Mouse (Mus musculus): ENCODE measurements at regions not wholly inside any gene's neighbourhood (a gene's known extent, or its start where the extent isn't known, plus 50 kb on each side); places are given as distances from the start of the nearest gene placed in this dataset.
A peak's percentile ranks its signal among the peaks of the same experiment; 100 is the strongest.

- no peak for ATAC-seq (replicated peaks; ENCODE audit: low FRiP score, low TSS enrichment, poor library complexity, severe bottlenecking)
Measured at GRCm38 (mm10) chr15:6071873-6072272, 227.7 kb upstream of the Dab2 start.

DNA sequence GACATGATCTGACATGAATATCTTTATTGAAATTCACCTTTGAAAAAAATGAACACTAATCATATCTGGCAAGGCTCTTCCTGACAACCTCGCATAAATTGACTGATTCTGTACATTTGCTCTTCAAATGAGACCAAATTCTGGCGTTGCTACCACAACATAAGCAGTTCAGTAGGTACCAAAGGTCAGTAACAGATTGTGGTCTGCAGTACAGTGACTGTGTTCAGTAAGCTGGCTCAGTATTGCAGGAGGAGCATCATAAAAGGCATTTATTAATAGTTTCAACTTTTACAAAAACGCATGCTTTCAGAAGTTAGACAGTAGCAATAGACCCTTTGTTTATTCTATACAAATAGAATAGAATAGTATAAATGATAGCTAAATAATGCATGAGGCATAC, 226.7 kb upstream of the Dab2 start:
- no peak for ATAC-seq (replicated peaks; ENCODE audit: low FRiP score, low TSS enrichment, poor library complexity, severe bottlenecking)

GRCm38 (mm10) chr15:6080714-6081635, 218.6 kb upstream of the Dab2 start:
- peak; percentile 94 for ATAC-seq (replicated peaks; ENCODE audit: low FRiP score, low TSS enrichment, poor library complexity, severe bottlenecking)

GRCm38 (mm10) chr15:6087208-6087607, 212.4 kb upstream of the Dab2 start:
- no peak for ATAC-seq (replicated peaks; ENCODE audit: low FRiP score, low TSS enrichment, poor library complexity, severe bottlenecking)

DNA sequence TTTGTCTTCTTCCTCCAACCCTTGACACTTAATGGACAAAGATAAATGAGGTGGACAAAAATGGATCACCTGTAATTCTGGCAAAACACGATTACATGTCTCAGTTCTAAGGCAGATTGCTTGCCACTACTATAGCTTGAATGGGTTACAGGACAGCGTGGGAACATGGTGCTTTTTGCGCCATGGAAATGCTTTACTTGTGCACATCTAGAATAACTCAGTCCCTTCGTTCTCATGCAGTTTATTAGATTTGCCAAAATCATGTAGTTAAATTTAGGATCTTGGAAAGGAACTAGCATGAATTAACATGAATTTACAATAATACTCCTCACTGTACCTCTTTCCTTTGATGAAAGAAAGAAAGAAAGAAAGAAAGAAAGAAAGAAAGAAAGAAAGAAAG, 211.1 kb upstream of the Dab2 start:
- no peak for ATAC-seq (replicated peaks; ENCODE audit: low FRiP score, low TSS enrichment, poor library complexity, severe bottlenecking)

DNA sequence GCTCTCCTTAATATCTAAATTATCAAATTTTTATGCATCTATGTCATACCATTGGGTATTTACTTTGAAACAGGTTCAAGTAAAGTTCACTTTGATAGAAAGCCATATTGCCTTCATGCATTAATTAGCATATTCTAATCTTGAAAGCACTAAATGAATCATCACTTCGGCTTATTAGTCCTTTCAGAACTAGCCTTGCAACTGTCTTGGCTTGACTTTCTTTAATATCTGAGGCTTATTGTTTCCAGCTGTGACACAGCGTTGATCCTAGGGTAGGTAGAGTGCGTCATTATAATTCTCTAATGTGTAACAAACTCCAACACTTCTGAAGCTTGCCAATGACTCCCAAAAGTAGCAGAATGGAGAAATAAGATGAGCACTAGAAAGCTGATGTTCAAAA, 169.9 kb upstream of the Dab2 start:
- ATAC-seq (replicated peaks; ENCODE audit: low FRiP score, low TSS enrichment, poor library complexity, severe bottlenecking): no peak

- ATAC-seq (replicated peaks; ENCODE audit: low FRiP score, low TSS enrichment, poor library complexity, severe bottlenecking): no peak
Measured at GRCm38 (mm10) chr15:6132216-6132615, 167.4 kb upstream of the Dab2 start.

DNA sequence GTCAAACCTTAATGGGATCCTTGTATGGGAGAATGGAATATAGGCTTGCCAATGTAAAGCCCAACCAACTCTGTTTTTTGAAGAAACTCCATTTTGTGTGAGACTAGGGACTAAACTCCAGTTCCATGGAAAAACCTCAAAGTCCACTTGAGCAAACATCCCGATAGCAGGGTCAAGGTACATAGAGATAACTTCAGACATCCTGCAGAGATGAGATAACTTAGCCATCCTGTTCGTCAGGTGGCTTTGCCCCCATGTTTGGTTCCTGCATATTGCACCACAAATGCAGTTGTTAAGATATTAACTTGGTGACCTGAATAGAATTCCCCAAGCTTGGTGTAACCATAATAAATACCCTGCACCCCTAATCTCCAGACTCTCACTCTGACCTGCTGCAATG, 154.5 kb upstream of the Dab2 start:
- no peak for ATAC-seq (replicated peaks; ENCODE audit: low FRiP score, low TSS enrichment, poor library complexity, severe bottlenecking)

DNA sequence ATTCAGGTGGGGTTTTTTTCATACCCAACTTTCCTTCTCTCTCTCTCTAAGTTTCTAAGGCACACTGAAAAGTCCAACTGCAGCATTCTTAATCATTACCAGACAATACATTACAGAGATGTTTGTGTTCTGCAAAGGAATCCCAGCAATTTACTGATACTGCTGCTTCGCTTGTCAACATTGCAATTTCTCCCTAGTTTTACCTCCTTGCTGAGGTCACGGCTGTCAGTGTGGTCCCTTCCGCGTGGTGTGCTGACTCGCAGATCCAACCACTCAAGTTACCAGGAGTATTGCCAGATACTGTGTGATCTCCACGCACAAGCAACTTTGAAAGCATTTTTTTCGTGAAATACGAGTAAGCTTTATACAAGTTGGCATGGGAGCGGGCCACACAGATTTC, 144.9 kb upstream of the Dab2 start:
- no peak for ATAC-seq (replicated peaks; ENCODE audit: low FRiP score, low TSS enrichment, poor library complexity, severe bottlenecking)

- ATAC-seq (replicated peaks; ENCODE audit: low FRiP score, low TSS enrichment, poor library complexity, severe bottlenecking): no peak
Measured at GRCm38 (mm10) chr15:6180261-6180660, 119.3 kb upstream of the Dab2 start.

DNA sequence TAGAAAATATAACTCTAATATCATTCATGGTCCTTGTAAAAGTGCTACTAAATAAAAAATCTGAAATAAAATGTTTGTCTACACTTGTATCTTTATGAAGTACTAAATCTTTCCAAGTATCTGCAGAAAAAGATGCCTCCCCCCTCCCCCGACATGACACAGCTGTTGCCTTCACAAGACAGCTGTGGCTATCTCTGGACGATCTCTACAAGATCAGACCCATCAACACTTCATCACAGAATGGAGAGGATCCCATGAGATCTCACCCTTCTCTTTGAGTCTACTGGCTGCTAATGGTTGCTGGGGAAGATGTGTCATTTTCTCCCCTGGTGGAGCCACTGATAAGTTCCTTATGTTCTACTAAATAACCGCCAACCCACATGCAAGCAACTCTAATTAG, 116.0 kb upstream of the Dab2 start:
- ATAC-seq (replicated peaks; ENCODE audit: low FRiP score, low TSS enrichment, poor library complexity, severe bottlenecking): no peak

DNA sequence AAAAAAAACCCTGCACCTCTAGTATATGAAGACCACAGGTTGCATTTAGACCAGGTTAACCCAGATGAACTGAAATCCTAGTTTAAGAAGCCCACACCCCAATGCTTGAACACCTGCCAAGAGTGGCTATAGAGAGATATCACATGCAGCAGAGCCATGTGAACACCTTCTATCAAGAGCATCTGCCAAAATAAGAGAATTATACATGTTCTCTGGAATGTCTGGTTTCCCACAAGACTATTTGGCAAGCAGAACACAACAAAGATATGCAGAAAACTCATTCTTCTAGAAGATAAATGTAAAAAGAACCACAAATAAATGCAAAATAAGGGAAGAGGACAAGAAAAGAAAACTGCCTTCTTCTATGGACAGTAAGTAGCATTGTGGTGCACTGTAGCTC, 107.7 kb upstream of the Dab2 start:
- ATAC-seq (replicated peaks; ENCODE audit: low FRiP score, low TSS enrichment, poor library complexity, severe bottlenecking): no peak

GRCm38 (mm10) chr15:6207239-6207638, 92.3 kb upstream of the Dab2 start:
- no peak for ATAC-seq (replicated peaks; ENCODE audit: low FRiP score, low TSS enrichment, poor library complexity, severe bottlenecking)

DNA sequence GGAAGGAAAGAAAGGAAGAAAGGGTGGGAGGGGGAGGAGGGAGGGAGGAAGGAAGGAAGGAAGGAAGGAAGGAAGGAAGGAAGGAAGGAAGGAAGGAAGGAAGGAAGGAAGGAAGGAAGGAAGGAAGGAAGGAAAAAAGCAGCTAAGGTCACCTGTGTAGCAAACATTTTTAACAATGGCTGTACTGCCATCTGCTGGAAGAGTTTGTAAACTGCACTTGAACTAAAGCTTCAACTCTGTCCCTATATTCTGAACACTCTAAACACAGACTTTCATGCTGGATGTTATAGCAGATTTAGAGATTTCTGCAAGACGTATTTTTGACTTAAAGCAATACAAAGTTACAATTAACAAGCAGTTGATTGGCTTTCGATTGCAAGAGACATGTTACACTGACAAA, 90.3 kb upstream of the Dab2 start:
- ATAC-seq (replicated peaks; ENCODE audit: low FRiP score, low TSS enrichment, poor library complexity, severe bottlenecking): peak; percentile 80

- no peak for ATAC-seq (replicated peaks; ENCODE audit: low FRiP score, low TSS enrichment, poor library complexity, severe bottlenecking)
Measured at GRCm38 (mm10) chr15:6218087-6218486, 81.5 kb upstream of the Dab2 start.

DNA sequence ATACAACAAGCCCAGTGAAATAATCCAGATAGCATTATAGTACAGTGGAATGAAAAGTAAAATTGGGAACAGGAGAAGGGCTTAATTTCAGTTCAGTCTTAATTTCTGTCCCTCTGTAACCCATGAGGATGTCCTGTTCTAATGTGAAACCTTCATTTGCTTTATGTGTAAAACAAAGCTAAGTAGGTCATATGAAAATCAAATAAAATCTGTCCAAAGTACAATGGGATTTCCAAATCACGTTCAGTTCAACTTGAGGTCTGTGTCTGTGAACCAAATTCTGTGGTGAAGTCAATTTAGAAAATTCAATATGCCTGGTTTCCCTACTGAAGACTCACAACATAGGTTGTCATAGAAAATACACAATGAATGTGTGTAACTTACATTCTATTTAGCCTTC, 74.4 kb upstream of the Dab2 start:
- ATAC-seq (replicated peaks; ENCODE audit: low FRiP score, low TSS enrichment, poor library complexity, severe bottlenecking): no peak

DNA sequence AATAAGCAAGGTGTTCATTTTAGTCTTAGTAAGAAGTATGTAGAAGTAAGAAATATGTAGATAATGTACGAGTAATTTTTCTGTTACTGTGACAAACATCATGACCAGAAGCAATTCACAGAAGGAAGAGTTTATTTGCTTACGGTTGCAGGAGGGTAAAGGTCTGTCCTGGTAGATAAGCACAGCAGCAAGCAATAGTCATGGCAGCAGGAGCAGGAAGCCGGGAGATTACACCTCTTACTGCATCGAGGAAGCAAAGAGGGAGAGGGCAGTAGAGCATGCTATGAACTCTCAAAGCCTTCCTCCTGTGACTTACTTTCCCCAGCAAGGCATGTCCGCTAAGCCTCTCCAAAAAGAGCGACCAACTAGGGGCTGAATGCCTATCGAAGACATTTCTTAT, 69.0 kb upstream of the Dab2 start:
- peak; percentile 99 for ATAC-seq (replicated peaks; ENCODE audit: low FRiP score, low TSS enrichment, poor library complexity, severe bottlenecking)

- peak; percentile 70 for ATAC-seq (replicated peaks; ENCODE audit: low FRiP score, low TSS enrichment, poor library complexity, severe bottlenecking)
Measured at GRCm38 (mm10) chr15:6231308-6232103, 68.1 kb upstream of the Dab2 start.

GRCm38 (mm10) chr15:6233621-6234020, 66.0 kb upstream of the Dab2 start:
- no peak for ATAC-seq (replicated peaks; ENCODE audit: low FRiP score, low TSS enrichment, poor library complexity, severe bottlenecking)

GRCm38 (mm10) chr15:6236583-6236982, 63.0 kb upstream of the Dab2 start:
- no peak for ATAC-seq (replicated peaks; ENCODE audit: low FRiP score, low TSS enrichment, poor library complexity, severe bottlenecking)

DNA sequence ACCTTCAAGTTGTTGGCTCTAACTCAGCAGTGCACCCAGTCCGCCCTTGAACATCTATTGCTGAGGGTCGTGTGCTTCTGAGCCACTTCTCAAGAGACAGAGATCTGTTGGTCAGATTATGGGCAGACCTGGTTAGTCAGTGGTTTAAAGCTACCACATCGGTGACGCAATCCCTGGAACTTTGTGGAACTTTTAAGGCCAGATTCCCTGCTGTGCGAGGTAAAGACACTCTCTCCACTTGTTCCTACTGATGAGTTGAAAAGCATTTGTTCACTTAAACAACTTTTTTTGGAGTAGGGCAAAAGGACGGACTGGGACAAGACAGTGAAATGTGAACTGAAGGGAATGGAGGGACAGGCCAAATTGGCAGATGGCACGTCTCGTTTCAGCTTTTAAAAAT, 61.9 kb upstream of the Dab2 start:
- ATAC-seq (replicated peaks; ENCODE audit: low FRiP score, low TSS enrichment, poor library complexity, severe bottlenecking): no peak

All from megakaryocyte-erythroid progenitor cell, adult 5-6 weeks (primary cell).